Mouse (Mus musculus) lung, postnatal 0 days (tissue): ENCODE results near the gene Limd1.

Source experiments
- CTCF ChIP-seq: IDR thresholded peaks from 2 replicates; pipeline ENCODE4 v1.5.1; 2016; ENCODE audit warnings: antibody characterized with exemption, mild to moderate bottlenecking
- EP300 ChIP-seq: IDR thresholded peaks from 2 replicates; pipeline ENCODE4 v1.6.1; 2016; ENCODE audit warnings: antibody characterized with exemption, mild to moderate bottlenecking, control low read depth

- TF ChIP-seq CTCF (no peak), EP300 (no peak)
Observed at GRCm38 (mm10) chr9:123530158-123530475, 51.6 kb downstream of the Limd1 start.
